ENCODE assay signal across 12 mouse cellular contexts in genomic region chr6:136545284-136545870, GRCm38 (mm10). TPM values are rescaled to one million over a fixed set of nuclear protein-coding genes. Genes with fewer than 3 reads are reported as not detected.
DNase-seq lines count a peak whose midpoint lies in the region; ATAC-seq and TF ChIP-seq lines count a peak whose summit lies in the region.
"Had no signal": no experiment of that assay in that cellular context is flagged by ENCODE, and none has a peak within 500 bp of the region (broad histone marks: within the 10 kb centered on the region; RNA-seq: fewer than 3 reads in every experiment).

No protein-coding gene starts in this region.

- WGBS in embryonic facial prominence, embryonic 10.5 days, result 86% methylated on average over 11 of the region's 11 CpGs
- 81% methylated on average over 11 of the region's 11 CpGs for WGBS in hindbrain, embryonic 11.5 days
- 79% methylated on average over 11 of the region's 11 CpGs for WGBS in midbrain, embryonic 16.5 days

- TF ChIP-seq CTCF in left cerebral cortex, adult 2 months (IDR thresholded peaks at IDR 0.05), result no peak

- H3K9ac ChIP-seq in hindbrain, embryonic 11.5 days (ENCODE audit: low read depth, low read length), result no peak overlapping the region
- no peak overlapping the region for H3K9ac ChIP-seq in midbrain, embryonic 16.5 days (ENCODE audit: low read depth, low read length)

- H3K4me2 ChIP-seq in hindbrain, embryonic 11.5 days (replicated peaks; ENCODE audit: low read depth, low read length), result no peak overlapping the region
- H3K4me2 ChIP-seq in midbrain, embryonic 16.5 days (ENCODE audit: low read length), result no peak overlapping the region
- H3K4me2 ChIP-seq: liver, embryonic 11.5 days had no signal

- peaks cover 39% of the 10 kb centered on the region for H3K4me1 ChIP-seq in embryonic facial prominence, embryonic 10.5 days
- H3K4me1 ChIP-seq in hindbrain, embryonic 11.5 days (replicated peaks; ENCODE audit: control insufficient read depth, insufficient read depth, low read length), result peaks cover 7% of the 10 kb centered on the region
- H3K4me1 ChIP-seq in midbrain, embryonic 16.5 days (ENCODE audit: control insufficient read depth, insufficient read depth, low read length), result peaks cover 33% of the 10 kb centered on the region

- DNase-seq in left cerebral cortex, adult 2 months (ENCODE audit: extremely low spot score in 1 of 2, low spot score in 2 of 2), result no peak
- no peak for DNase-seq in left cerebral cortex, postnatal 14 days (ENCODE audit: low spot score in 2 of 2)
- no peak for DNase-seq in embryonic facial prominence, embryonic 10.5 days (ENCODE audit: low spot score)
- DNase-seq in hindbrain, embryonic 11.5 days (ENCODE audit: low spot score), result no peak
- no peak for DNase-seq in adrenal gland, adult (ENCODE audit: inconsistent age in 2 of 2, low spot score in 1 of 2)
- no peak for DNase-seq in retina, postnatal 1 day
- DNase-seq in retina, embryonic 14.5 days (ENCODE audit: low spot score), result no peak
- DNase-seq: adrenal gland, postnatal 36 days; cerebellum, adult 9-10 months had no signal

- no peak for ATAC-seq in hindbrain, embryonic 11.5 days (ENCODE audit: low FRiP score)
- no peak for ATAC-seq in midbrain, embryonic 16.5 days

- no peaks in the 10 kb centered on the region for H3K27me3 ChIP-seq in embryonic facial prominence, embryonic 10.5 days (replicated peaks; ENCODE audit: low read depth, poor library complexity, severe bottlenecking)
- no peaks in the 10 kb centered on the region for H3K27me3 ChIP-seq in hindbrain, embryonic 11.5 days (ENCODE audit: control insufficient read depth, insufficient read depth, low read length)
- H3K27me3 ChIP-seq in midbrain, embryonic 16.5 days (ENCODE audit: control insufficient read depth, insufficient read depth, low read depth, low read length), result no peaks in the 10 kb centered on the region
- H3K27me3 ChIP-seq: megakaryocyte, embryonic 14.5 days had no signal

- H3K27ac ChIP-seq in left cerebral cortex, adult 2 months, result peak overlapping the region; percentile 34
- H3K27ac ChIP-seq in embryonic facial prominence, embryonic 10.5 days (replicated peaks), result 0 out of 2 replicates have a peak overlapping the region, but pooled peaks have one; percentile 36
- peak overlapping the region; percentile 58; the same call in 1 of the 2 replicates for H3K27ac ChIP-seq in hindbrain, embryonic 11.5 days (ENCODE audit: low read depth, low read length)
- H3K27ac ChIP-seq in midbrain, embryonic 16.5 days (ENCODE audit: low read length), result peak overlapping the region; percentile 42; the same call in 1 of the 2 replicates

- intact Hi-C loops in left cerebral cortex, adult 2 months (cut with DNase I), result no loop called here
- intact Hi-C loops in left cerebral cortex, postnatal 14 days (cut with DNase I), result no loop called here

- H3K36me3 ChIP-seq in embryonic facial prominence, embryonic 10.5 days (replicated peaks), result peaks cover 13% of the 10 kb centered on the region
- no peaks in the 10 kb centered on the region for H3K36me3 ChIP-seq in hindbrain, embryonic 11.5 days (ENCODE audit: control insufficient read depth, insufficient read depth, low read length)
- H3K36me3 ChIP-seq in midbrain, embryonic 16.5 days (ENCODE audit: control insufficient read depth, insufficient read depth, low read length), result peaks cover 3% of the 10 kb centered on the region; the same call in 1 of the 2 replicates

- H3K4me3 ChIP-seq in left cerebral cortex, adult 2 months, result no peak overlapping the region
- no peak overlapping the region for H3K4me3 ChIP-seq in embryonic facial prominence, embryonic 10.5 days
- H3K4me3 ChIP-seq in hindbrain, embryonic 11.5 days (ENCODE audit: low read depth, low read length), result no peak overlapping the region
- no peak overlapping the region for H3K4me3 ChIP-seq in midbrain, embryonic 16.5 days (ENCODE audit: low read depth, low read length)
- H3K4me3 ChIP-seq: megakaryocyte, embryonic 14.5 days had no signal

- H3K9me3 ChIP-seq in embryonic facial prominence, embryonic 10.5 days, result no peaks in the 10 kb centered on the region
- no peaks in the 10 kb centered on the region for H3K9me3 ChIP-seq in hindbrain, embryonic 11.5 days (ENCODE audit: control insufficient read depth, low read length)
- no peaks in the 10 kb centered on the region for H3K9me3 ChIP-seq in midbrain, embryonic 16.5 days (replicated peaks; ENCODE audit: control insufficient read depth, low read length, poor library complexity, severe bottlenecking)
- H3K9me3 ChIP-seq: megakaryocyte, embryonic 14.5 days had no signal

RNA-seq across cellular contexts. Expression of gene Atf7ip, which starts 39.4 kb away (rescaled TPM):
- 100 to 1,000 TPM; 119 to 122 TPM for total RNA-seq in left cerebral cortex, adult 2 months (2021)
- total RNA-seq in left cerebral cortex, postnatal 14 days (2021), result 100 to 1,000 TPM; 118 to 122 TPM
- 48.0 and 50.9 TPM in 2 replicates for polyA plus RNA-seq in embryonic facial prominence, embryonic 10.5 days (2016; fragmentation: Nextera tagmentation; extraction: Ambion mirVana)
- polyA plus RNA-seq in hindbrain, embryonic 11.5 days (2014; fragmentation: Nextera tagmentation; extraction: Ambion mirVana), result 54.1 and 73.7 TPM in 2 replicates
- polyA plus RNA-seq in midbrain, embryonic 16.5 days (2015; fragmentation: Nextera tagmentation; extraction: Ambion mirVana), result 38.2 and 40.6 TPM in 2 replicates
